Mouse (Mus musculus) lung, adult 2 months (tissue): ENCODE data around the gene Map2k2.

Experiments
- CTCF ChIP-seq: fragments of 200-500 bp; IDR thresholded peaks from 2 replicates; pipeline ENCODE4 v1.5.1; 2011; ENCODE audit warnings: mild to moderate bottlenecking, low read length, control low read depth; ENCODE audit not compliant: insufficient read depth
- POLR2A ChIP-seq: fragments of 200-500 bp; IDR thresholded peaks from 2 replicates; pipeline ENCODE4 v1.6.1; 2011; ENCODE audit warnings: low read depth, mild to moderate bottlenecking, control low read depth, low read length, borderline replicate concordance; ENCODE audit errors: extremely low read depth

DNA sequence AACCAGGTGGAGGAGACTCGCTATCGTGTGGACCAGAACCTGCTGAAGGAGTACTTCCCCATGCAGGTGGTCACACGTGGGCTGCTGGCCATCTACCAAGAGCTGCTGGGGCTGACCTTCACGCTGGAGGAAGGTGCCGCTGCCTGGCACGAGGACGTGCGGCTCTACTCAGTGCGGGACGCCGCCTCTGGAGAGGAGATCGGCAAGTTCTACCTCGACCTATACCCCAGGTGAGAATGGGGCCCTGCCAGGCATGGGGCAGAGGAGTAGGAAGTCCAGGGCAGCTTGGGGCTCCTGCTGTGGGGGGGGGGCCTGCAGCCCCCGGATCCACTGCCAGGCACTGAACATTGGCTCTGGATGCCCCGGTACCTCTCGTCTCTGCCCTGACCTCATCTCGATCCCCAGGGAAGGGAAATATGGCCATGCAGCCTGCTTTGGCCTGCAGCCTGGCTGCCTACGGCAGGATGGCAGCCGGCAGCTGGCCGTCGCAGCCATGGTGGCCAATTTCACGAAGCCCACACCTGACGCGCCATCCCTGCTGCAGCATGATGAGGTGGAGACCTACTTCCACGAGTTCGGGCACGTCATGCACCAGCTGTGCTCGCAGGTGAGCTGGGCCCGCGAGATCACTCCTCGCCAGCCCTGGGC lies 25.6 kb upstream of the Map2k2 start:
- no peak for TF ChIP-seq CTCF
- no peak for TF ChIP-seq POLR2A
